Mouse (Mus musculus): ENCODE measurements around the gene Ppp1r21. TPM values are rescaled to one million over a fixed set of nuclear protein-coding genes. Genes with fewer than 3 reads are reported as not detected.

Gene Ppp1r21
- polyA plus RNA-seq, 1 experiment, result 0.13 TPM

DNA sequence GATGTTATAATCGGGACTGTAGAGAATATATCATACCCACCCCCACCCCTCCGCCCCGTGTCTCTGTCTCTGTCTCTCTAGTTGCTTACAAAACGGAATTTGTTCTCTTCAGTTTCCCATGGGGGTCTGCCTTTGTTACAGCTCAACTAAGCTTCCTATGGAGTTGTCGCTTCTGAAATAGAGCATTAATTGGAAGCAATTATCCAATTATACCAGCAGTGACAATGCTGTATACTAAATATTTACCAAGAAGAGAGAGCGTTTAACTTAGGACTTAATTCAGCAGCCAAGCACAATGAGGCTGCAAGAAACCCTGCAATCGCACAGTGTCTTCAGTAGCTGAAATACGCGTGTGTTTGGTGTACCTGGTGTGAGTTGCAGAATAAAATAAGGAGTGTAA is 36.4 kb upstream of the Ppp1r21 start:
- H3K9me3 ChIP-seq (ENCODE audit: control insufficient read depth, low read length), result no peaks in the 10 kb centered on the region
- H3K27me3 ChIP-seq (ENCODE audit: control insufficient read depth), result no peaks in the 10 kb centered on the region
- no peak for TF ChIP-seq GATA1 (IDR thresholded peaks at IDR 0.05; ENCODE audit: low read length)
- peaks cover 47% of the 10 kb centered on the region for H3K36me3 ChIP-seq (ENCODE audit: control insufficient read depth)
- H3K4me3 ChIP-seq (replicated peaks), result no peak overlapping the region
- no peaks in the 10 kb centered on the region for H3K4me1 ChIP-seq (ENCODE audit: control insufficient read depth)

DNA sequence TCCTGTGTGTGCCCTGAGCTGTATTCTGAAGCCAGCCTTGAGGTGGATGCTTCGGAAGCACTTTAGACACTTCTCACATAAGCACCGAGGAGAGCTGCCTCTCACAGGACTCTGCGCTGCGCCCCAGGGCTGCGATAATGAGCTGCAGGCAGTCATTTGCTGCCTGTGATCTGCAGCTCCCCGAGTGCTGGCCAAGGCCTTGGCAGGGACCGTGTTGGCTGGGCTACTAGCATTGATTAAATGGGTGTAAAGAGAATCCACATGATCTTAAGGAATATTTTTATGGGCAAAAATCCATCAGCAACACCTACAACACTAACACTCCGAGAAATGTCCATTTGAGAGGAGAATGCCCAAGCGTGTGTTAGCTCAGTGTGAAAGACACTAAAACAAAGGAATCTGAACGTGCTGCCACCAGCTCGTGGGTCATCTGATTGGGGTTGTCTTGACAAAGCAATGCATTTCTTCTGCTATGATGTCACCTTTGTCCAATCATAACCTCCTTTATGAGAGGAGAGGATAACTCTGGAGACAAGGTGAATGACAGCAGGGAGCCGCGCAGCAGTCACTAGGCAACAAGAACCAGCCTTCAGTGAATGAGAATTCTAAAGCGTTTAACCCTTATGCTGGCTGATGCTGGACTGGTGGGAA is 35.7 kb upstream of the Ppp1r21 start:
- peaks cover 42% of the 10 kb centered on the region for H3K36me3 ChIP-seq (ENCODE audit: control insufficient read depth)
- no peaks in the 10 kb centered on the region for H3K27me3 ChIP-seq (ENCODE audit: control insufficient read depth)
- no peaks in the 10 kb centered on the region for H3K9me3 ChIP-seq (ENCODE audit: control insufficient read depth, low read length)
- H3K4me3 ChIP-seq (replicated peaks), result no peak overlapping the region
- no peaks in the 10 kb centered on the region for H3K4me1 ChIP-seq (ENCODE audit: control insufficient read depth)
- TF ChIP-seq GATA1 (IDR thresholded peaks at IDR 0.05; ENCODE audit: low read length) (no peak), TAL1 (IDR thresholded peaks at IDR 0.05; ENCODE audit: low read length) (no peak)

DNA sequence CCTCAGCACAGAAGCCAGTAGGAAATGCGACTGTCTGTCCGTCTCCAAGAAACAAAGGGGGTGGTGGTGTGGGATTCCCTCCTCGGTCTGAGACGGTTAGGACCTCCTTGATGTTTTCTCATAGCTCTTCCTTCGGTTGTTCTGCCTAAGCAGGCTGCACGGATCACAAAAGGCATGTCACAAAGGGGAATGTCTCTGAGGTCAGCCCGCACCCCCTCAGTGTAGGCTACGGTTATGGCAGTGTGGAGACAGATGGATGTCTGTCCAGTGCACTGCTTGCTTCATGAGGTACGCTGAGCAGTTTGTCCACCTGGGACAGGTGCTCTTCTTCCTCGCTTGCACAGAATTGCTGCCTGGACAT is 35.2 kb upstream of the Ppp1r21 start:
- no peaks in the 10 kb centered on the region for H3K27me3 ChIP-seq (ENCODE audit: control insufficient read depth)
- no peaks in the 10 kb centered on the region for H3K9me3 ChIP-seq (ENCODE audit: control insufficient read depth, low read length)
- TF ChIP-seq TAL1 (IDR thresholded peaks at IDR 0.05; ENCODE audit: low read length) (no peak), GATA1 (IDR thresholded peaks at IDR 0.05; ENCODE audit: low read length) (no peak)
- no peak overlapping the region for H3K4me3 ChIP-seq (replicated peaks)
- peaks cover 40% of the 10 kb centered on the region for H3K36me3 ChIP-seq (ENCODE audit: control insufficient read depth)
- no peaks in the 10 kb centered on the region for H3K4me1 ChIP-seq (ENCODE audit: control insufficient read depth)

DNA sequence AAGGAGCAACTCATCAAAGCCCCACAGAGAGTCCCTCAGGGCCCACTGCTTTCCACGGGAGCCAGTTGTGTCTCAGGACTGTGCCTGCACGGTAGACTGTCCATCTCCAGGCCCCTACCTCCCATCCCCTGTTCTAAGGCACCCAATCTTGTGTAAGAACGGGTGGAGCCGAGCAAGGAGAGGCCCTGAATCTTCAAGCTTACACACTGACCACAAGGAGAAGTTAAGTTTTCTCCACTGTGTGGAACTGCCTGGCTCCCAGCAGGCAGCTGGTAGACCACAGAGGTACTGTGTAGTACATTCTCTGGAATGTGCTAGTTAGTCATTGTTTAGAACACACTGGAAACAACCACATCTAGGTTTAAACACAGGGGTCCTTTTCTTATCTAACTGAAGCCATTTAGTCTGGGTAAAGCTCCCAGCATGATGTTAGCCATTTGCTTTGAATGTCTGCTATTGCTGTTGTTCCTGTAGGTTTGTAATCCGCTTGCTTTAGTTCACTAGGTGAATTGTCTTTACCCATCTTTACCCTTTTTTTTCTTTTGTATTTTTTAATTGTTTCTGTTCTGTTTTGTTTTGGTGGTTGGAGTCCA is 31.7 kb upstream of the Ppp1r21 start:
- Histone ChIP-seq H3K36me3 (ENCODE audit: control insufficient read depth) (peaks cover 18% of the 10 kb centered on the region), H3K4me1 (ENCODE audit: control insufficient read depth) (no peaks in the 10 kb centered on the region), H3K27me3 (ENCODE audit: control insufficient read depth) (no peaks in the 10 kb centered on the region), H3K9me3 (ENCODE audit: control insufficient read depth, low read length) (no peaks in the 10 kb centered on the region), H3K4me3 (replicated peaks) (no peak overlapping the region)
- TF ChIP-seq GATA1 (IDR thresholded peaks at IDR 0.05; ENCODE audit: low read length) (no peak), TAL1 (IDR thresholded peaks at IDR 0.05; ENCODE audit: low read length) (no peak)

DNA sequence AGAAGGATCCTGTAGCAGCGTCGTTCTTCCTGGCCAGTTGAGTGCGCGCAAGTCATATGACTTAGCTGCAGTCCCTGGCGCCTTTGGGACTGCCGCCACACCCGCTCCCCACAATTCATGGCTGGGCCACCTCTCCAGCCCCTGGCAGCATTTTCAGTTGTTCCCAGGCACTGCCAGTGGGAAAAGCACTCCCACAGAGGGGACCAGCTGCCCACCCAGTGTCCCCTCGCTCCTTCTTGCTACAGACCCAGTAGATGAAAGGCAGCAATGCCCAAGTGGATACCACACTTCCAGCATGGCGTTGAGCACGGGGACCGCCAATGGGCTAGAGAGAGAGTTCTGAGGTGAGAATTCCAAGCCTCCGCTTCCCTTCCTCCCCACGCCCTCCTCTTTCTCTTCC is 25.9 kb upstream of the Ppp1r21 start:
- Histone ChIP-seq H3K9me3 (ENCODE audit: control insufficient read depth, low read length) (no peaks in the 10 kb centered on the region), H3K27me3 (ENCODE audit: control insufficient read depth) (no peaks in the 10 kb centered on the region), H3K36me3 (ENCODE audit: control insufficient read depth) (peaks cover 2% of the 10 kb centered on the region; the same call in 1 of the 2 replicates), H3K4me3 (replicated peaks) (no peak overlapping the region), H3K4me1 (ENCODE audit: control insufficient read depth) (peaks cover 2% of the 10 kb centered on the region; the same call in 1 of the 2 replicates)
- no peak for TF ChIP-seq TAL1 (IDR thresholded peaks at IDR 0.05; ENCODE audit: low read length)
- no peak for TF ChIP-seq GATA1 (IDR thresholded peaks at IDR 0.05; ENCODE audit: low read length)

DNA sequence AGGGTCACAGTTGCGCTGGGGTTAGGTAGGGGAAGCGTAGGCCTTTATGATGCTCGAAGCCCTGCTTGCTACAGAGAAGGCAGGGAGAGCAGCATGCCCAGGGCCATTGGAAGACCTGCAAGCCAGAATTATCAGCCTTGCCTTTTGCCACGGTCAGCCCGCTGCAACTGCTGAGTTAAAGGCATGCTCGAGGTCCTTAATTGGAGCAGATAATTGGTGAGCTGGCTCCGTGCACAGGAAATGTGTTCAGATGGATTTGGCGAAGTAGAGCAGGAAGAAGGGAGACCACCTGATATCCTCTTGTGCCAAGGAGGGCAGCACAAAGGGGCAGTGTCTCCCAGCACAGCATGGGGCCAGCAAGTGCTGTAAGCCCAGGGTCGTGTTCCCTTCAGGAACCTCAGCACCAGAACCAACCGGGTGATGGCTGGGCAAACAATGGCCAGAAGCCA is 24.6 kb upstream of the Ppp1r21 start:
- no peak for TF ChIP-seq TAL1 (IDR thresholded peaks at IDR 0.05; ENCODE audit: low read length)
- TF ChIP-seq GATA1 (IDR thresholded peaks at IDR 0.05; ENCODE audit: low read length), result no peak
- no peaks in the 10 kb centered on the region for H3K27me3 ChIP-seq (ENCODE audit: control insufficient read depth)
- no peaks in the 10 kb centered on the region for H3K9me3 ChIP-seq (ENCODE audit: control insufficient read depth, low read length)
- H3K36me3 ChIP-seq (ENCODE audit: control insufficient read depth), result no peaks in the 10 kb centered on the region
- no peak overlapping the region for H3K4me3 ChIP-seq (replicated peaks)
- H3K4me1 ChIP-seq (ENCODE audit: control insufficient read depth), result peaks cover 3% of the 10 kb centered on the region; the same call in 1 of the 2 replicates

DNA sequence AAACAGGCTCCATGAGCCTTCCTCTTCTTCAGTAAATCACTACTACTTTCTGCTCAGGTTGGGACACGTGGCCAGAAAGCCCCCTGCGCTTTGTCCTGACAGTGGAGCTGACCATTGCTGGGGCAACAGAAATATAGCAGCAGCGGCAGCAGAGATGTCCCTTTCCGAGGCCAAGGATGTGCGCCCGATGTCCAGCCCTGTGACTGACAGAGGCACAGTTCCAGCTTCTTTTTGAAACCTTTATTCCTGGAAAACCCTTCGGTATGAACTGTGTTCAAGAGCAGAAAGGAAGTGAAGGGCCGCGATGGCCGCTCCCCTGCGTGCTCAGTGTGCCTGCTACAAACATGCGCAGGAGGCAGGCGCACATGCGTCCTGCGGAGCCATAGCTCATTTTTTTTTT is 24.0 kb upstream of the Ppp1r21 start:
- H3K9me3 ChIP-seq (ENCODE audit: control insufficient read depth, low read length), result no peaks in the 10 kb centered on the region
- H3K27me3 ChIP-seq (ENCODE audit: control insufficient read depth), result no peaks in the 10 kb centered on the region
- H3K4me3 ChIP-seq (replicated peaks), result no peak overlapping the region
- H3K4me1 ChIP-seq (ENCODE audit: control insufficient read depth), result peaks cover 4% of the 10 kb centered on the region
- no peaks in the 10 kb centered on the region for H3K36me3 ChIP-seq (ENCODE audit: control insufficient read depth)
- TF ChIP-seq GATA1 (IDR thresholded peaks at IDR 0.05; ENCODE audit: low read length) (no peak), TAL1 (IDR thresholded peaks at IDR 0.05; ENCODE audit: low read length) (no peak)

DNA sequence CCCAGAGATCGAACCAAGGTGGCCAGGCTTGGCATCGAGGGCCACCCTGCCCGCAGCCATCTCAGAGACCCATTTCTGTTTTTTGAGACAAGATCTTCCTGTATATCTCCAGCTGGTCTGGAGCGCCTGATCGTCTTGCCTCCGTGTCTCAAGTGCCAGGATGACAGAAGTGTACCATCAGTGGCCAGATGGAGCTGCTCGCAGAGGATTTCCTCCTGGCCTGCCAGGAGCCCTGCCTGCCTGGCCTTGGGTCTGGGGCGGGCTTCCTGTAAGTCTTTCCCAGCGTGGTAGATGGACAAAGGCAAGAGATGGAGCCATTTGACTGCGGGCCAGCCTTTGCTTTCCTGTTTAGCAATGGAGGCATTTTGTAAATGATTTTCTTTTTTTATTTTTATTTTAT is 22.5 kb upstream of the Ppp1r21 start:
- H3K27me3 ChIP-seq (ENCODE audit: control insufficient read depth), result no peaks in the 10 kb centered on the region
- H3K36me3 ChIP-seq (ENCODE audit: control insufficient read depth), result no peaks in the 10 kb centered on the region
- no peaks in the 10 kb centered on the region for H3K9me3 ChIP-seq (ENCODE audit: control insufficient read depth, low read length)
- peaks cover 6% of the 10 kb centered on the region for H3K4me1 ChIP-seq (ENCODE audit: control insufficient read depth)
- TF ChIP-seq GATA1 (IDR thresholded peaks at IDR 0.05; ENCODE audit: low read length) (no peak), TAL1 (IDR thresholded peaks at IDR 0.05; ENCODE audit: low read length) (no peak)
- no peak overlapping the region for H3K4me3 ChIP-seq (replicated peaks)

DNA sequence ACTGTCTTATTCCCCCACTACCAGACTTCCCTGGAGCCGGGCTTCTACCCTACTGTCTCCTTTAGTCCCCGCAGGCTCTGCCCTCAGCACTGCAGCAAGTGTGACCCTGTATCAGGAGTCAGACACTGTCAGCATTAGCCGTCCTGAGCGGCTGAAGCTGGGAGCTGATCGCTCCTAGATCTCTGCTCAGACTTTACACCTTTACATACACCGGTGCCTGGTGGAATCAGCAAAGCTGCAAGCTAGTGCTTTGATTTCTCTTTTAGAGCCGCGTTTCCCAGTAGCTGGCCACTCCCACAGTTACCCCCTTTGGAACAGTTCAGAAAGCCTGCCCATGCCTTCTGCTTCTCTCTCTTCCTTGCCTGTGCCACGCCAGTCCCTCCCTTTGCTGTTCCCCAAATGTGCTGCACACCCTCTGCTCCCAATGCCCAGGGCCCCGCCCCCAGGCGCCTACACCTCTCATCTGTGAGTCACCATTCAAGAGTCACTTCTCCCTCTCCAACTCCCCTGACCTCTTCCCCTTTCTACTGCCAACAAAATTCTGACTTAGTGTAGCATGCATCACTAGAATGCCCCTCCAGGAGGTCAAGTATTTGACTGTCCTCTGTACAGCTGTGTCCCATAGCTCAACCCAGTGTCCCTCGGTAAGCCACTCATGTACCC is 20.9 kb upstream of the Ppp1r21 start:
- no peak overlapping the region for H3K4me3 ChIP-seq (replicated peaks)
- no peak for TF ChIP-seq TAL1 (IDR thresholded peaks at IDR 0.05; ENCODE audit: low read length)
- no peak for TF ChIP-seq GATA1 (IDR thresholded peaks at IDR 0.05; ENCODE audit: low read length)
- H3K27me3 ChIP-seq (ENCODE audit: control insufficient read depth), result no peaks in the 10 kb centered on the region
- H3K36me3 ChIP-seq (ENCODE audit: control insufficient read depth), result no peaks in the 10 kb centered on the region
- H3K9me3 ChIP-seq (ENCODE audit: control insufficient read depth, low read length), result no peaks in the 10 kb centered on the region
- peaks cover 6% of the 10 kb centered on the region for H3K4me1 ChIP-seq (ENCODE audit: control insufficient read depth)

Data from erythroblast, embryonic 14.5 days (primary cell).